Mouse (Mus musculus) common myeloid progenitor, adult 5-6 weeks (primary cell): Measurements from ENCODE around the gene Hoxa11. TPM values are rescaled to one million over a fixed set of nuclear protein-coding genes. Genes with fewer than 3 reads are reported as not detected.

ENCODE experiments used
- ATAC-seq: replicated peaks from 2 replicates; pipeline ENCODE4 v1.8.0; 2016; ENCODE audit warnings: low read depth, mild to moderate bottlenecking, moderate TSS enrichment, inconsistent platforms; ENCODE audit not compliant: poor library complexity, severe bottlenecking
- total RNA-seq: library from RNA; stranded (forward); fragments of 200-1000, 187-1606 nt; gene quantifications from 2 replicates; pipeline ENCODE4 v1.2.3, GENCODE M21; 2017

Gene Hoxa11
- total RNA-seq, 1 experiment from 2014 or later: not detected

DNA sequence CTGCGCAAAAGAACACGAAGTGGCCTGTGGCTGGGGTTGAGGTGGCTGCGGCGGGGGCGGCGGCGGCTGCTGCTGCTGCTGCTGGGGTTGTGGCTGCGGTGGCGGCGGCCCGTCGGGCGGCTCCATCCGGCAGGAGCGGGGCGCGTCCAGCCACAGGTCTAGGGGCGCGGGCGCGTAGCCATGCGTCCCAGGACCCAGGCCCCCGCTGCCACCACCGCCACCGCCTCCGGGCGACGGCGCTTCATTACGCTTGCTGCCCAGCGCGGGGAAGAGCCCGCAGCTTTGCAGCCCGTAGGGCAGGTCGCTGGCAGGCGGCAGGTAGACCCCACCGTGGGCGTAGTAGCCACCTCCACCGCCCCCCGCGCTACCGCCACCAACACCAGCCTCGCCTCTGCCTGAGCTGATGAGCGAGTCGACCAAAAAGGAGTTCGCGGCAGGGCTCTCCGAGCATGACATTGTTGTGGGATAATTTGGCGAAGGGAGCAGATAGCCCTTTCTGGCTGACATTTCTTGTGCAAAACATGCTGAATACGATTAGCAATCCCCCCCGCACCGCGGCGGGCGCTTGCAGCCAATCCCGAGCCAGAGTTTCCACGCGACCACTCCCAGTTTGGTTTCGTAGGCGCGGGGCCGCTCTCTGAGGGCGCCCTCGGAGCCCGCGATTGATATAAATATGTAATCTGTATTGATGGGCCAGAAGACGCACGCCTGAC, 11.0 kb downstream of the Hoxa11 start:
- ATAC-seq: no peak

- ATAC-seq: 0 out of 2 replicates have a peak, but pooled peaks have one; percentile 16
Observed at GRCm38 (mm10) chr6:52233546-52234427, 11.8 kb downstream of the Hoxa11 start.

DNA sequence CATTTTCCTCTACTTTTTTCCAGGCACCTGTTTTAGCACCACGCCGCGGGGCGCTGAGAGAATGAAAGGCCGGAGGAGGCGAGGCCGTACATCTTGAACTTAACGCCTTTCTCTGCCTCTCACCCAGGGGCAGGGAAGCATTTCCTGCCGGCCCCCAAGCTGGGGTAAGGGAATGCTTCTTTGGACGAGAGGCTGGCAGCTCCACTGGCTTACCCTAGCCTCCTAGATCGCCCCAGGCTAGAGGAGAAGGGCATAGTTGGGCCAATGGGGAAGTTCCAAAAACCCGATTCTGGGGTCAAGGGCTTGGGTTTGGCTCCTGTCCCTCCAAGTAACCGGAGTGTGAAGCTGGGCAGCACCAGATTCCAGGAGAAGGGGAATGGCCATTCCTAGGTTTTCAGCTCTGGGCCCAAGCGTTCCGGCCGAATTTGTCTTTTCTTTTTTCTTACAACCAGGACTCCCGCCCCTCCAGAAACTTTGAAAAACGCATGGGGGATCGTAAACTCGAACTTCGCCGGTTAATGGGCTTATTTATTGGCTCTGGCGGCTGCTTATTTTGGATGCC, 12.5 kb downstream of the Hoxa11 start:
- no peak for ATAC-seq

DNA sequence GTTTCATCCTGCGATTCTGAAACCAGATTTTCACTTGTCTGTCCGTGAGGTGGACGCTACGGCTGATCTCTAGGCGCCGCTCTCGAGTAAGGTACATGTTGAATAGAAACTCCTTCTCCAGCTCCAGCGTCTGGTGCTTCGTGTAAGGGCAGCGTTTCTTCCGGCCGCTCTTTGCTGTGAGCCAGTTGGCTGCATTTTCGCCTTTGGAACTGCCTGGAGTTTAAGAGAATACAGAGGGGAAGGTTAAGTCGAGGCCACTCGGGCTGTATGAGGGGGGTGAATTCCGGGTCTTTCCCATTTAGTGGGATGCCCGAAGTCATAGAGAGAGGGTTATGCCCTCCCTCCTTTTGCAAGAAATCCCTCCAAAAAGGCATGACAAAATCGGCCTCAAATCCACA, 13.0 kb downstream of the Hoxa11 start:
- ATAC-seq: peak; percentile 22; the same call in 1 of the 2 replicates

DNA sequence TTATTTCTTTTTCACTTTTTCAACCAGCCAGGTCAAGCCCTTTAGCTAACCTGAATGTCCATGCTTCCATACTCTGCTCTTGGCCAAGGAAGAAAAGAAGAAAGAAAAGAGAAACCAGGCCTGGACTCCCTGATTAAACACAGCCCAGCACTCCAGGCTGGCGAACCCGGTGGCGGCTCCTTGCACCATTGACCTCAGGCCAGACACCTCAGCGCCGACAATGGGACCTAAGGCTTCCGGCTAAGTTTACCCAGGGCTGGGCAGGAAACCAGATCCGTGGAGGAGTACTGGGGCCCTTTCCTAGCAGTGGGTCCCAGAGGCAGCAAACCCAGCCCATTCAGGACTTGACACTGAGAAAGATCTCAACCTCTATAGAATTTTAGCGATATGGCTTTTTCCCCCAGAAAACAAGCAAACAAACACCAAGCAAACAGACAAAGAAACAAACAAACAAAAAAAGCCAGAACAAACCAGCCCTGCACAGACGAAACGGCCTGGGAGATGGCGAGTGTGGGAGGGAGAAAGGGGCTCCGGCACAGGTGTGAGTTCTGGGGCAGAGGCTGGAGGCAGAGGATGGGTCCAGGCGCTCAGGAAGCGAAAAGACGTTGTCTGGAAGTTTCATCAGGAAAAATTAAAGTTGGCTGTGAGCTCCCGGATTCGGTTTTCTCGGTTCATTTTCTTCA, 13.6 kb downstream of the Hoxa11 start:
- no peak for ATAC-seq

- ATAC-seq: no peak
Observed at GRCm38 (mm10) chr6:52230516-52231165, 15.0 kb downstream of the Hoxa11 start, which contains the start of gene Hoxa9. Gene Hoxa9, minus strand, starts transcription at chr6:52231089.

DNA sequence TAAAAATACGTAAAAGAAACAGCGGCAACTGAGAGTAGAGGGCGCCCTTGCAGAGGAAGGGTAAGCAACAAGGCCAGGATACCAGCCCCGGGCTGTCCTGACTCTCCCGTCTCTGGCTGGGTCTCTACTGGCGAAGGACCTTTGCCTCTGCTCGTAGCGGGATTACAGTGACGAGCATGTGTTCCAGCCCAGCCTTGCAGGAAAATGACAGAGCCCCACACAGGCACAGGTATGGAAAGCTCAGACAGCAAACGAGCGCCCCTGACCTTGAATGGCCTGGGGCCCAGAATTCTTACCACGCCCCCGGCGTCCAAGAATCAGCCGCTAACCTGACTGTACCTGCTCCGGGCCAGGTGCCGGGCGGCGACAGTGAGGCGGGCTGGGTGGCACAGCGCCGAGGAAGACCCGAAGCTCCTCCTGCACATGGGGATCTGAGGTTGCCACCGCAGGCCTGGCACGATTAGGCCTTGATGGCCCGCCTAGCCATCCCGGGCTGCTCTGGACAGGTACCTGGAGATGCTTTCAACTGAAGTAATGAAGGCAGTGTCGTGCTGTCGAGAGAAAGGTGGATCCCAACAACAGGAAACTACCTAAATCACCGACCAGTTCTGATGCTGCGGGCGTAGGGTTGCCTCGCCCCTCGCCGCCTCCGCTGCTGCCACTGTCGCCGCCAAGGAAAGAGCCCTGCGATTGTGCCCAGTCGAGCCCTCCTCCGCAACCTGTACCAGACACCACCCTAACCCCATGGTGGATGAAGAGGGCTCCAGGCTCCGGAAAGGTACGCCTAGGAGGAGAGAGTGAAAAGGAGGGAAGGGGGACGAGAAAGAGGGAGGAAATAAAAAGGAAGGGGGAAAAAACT, 15.8 kb downstream of the Hoxa11 start:
- ATAC-seq: no peak

DNA sequence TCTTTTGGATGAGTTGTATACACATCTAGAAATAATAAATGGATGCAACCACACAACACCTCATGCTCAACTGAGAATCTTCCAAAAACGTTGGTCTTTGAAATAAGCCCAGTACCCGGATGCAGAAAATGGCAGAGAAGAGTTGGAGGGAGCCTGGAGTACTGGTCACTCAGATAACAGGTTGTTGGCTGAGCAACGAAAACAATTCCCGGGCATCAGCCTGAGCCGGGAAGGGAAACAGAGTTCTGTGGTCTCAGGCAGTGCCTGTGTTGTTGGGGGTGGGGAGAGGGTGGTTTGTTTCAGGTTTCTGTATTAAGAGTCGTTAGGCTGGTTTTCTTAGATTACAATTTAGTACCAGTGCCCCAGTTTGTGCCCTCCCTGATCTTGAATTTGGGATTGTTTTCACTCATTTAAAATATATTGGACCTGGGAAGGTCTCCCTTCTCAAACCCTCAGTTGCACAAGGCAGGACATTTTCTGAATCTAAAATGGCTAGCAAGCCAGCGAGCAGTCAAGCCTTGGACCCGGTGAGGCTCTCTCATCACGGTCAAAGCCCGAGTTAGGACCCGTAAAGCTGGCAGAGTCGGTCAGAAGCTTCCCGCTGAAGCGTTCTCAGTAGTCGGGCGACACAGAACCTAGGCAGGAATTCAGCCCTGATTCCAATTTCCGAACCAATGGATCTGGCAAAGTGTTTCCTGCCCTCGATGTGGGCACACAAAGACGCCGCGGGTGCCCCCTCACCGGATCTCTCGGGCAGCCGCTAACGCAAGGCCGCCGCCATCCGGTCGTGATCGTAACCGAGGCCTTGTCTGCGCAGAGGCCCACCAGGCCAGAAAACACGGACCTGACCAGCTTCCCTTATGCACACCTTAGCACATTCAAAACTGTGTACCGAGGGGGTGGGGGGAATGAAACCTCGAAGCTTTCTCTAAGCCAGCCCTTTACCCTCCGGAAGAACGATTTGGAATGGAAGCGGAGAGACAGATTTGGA, 16.8 kb downstream of the Hoxa11 start:
- ATAC-seq: no peak; the same call in 1 of the 2 replicates

GRCm38 (mm10) chr6:52227470-52228222, 18.0 kb downstream of the Hoxa11 start:
- ATAC-seq: no peak

DNA sequence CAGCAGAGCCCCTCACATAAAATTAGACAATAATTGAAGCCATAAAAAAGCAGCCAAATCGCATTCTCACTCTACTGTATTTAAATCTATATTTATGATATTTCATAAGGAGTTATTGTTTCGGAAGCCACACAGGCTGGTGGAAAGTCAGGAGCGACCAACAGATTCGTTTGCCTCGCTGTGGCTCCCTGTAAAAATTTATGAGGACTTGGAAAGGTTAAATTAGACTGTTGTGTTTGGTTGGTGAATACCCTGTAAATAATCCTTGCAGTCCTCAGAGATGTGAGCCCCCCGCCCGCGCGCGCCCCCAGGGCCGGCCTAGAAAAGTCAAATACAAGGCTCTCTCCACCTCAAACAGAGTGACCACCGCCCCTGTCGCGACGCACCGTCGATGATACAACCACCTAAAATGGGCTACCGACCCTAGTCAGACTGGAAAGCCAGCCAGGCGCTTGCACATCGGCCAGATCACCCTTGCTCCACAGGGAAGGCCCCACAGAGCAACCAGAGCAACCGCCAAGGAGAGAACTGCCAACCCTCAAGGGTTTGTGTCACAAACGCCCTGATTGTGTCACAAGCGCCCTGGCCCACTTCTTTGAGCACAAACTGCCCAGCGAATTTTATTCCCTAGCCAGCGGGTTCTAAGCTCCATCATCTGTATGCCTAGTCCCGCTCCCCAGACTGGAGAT, 18.9 kb downstream of the Hoxa11 start:
- ATAC-seq: no peak

- peak; percentile 57 for ATAC-seq
Observed at GRCm38 (mm10) chr6:52225612-52226568, 19.7 kb downstream of the Hoxa11 start.

GRCm38 (mm10) chr6:52224895-52225611, 20.6 kb downstream of the Hoxa11 start:
- ATAC-seq: no peak

DNA sequence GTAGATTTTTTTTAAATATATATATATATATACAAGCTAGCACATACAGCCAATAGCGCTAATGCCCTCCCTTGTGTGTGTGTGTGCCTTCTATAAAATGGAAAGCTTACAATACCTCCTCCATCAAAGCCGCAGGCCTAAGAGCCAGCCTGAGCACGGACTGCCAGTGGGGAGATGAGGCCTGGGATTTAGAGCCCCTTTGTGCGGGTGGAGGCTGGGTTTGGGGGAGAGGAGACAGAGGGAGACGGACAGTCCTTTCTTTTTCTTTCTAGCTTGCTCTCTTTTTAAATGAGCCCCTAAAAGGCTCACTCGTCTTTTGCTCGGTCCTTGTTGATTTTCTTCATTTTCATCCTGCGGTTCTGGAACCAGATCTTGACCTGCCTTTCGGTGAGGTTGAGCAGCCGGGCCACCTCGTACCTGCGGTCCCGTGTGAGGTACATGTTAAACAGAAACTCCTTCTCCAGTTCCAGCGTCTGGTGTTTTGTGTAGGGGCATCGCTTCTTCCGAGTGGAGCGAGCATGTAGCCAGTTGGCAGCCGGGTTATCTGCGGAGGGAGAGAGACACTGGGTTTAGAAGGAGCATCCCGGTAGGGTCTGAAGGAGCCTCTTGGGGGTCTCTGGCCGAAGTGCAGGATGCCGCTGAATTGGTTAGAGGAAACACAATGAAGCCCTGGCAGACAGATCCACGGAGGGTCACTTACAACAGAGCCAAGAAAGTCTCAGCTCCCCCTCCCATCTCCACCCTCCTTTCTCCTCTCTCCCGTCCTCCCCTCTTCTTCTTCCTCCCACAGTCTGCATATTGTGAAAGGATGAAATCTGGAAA, 21.5 kb downstream of the Hoxa11 start:
- ATAC-seq: no peak

DNA sequence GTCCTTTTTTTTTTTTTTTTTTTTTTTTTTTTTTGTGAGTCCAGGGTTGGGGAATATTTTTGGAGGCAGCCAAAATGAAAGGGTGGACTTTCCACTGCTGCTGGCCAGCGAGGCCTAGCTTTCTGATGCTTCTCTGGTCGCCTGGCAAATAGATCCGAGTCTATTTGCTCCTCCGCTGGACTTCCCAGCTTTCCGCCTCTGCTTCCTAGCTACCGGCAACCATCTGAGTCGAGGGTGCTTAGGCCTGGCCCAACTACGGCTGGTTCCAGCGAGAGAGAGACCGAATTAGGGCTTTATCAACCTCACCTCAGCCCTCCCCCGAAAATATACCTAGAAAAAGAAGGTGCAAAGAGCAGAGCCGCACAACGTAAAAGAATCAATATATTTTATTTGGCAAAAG, 22.9 kb downstream of the Hoxa11 start:
- ATAC-seq: no peak
